Comparison of ENCODE assay signal across 8 mouse cellular contexts in genomic region chr11:95150269-95151049, GRCm38 (mm10). TPM values are rescaled to one million over a fixed set of nuclear protein-coding genes. Genes with fewer than 3 reads are reported as not detected.
DNase-seq lines count a peak whose midpoint lies in the region; ATAC-seq lines count a peak whose summit lies in the region.
"Had no signal": no experiment of that assay in that cellular context is flagged by ENCODE, and none has a peak within 500 bp of the region (broad histone marks: within the 10 kb centered on the region; RNA-seq: fewer than 3 reads in every experiment).

No protein-coding gene starts in this region.

- H3K36me3 ChIP-seq in hindbrain, embryonic 10.5 days: no peaks in the 10 kb centered on the region
- H3K36me3 ChIP-seq in hindbrain, embryonic 13.5 days: no peaks in the 10 kb centered on the region
- no peaks in the 10 kb centered on the region for H3K36me3 ChIP-seq in heart, embryonic 15.5 days
- no peaks in the 10 kb centered on the region for H3K36me3 ChIP-seq in neural tube, embryonic 11.5 days (ENCODE audit: control insufficient read depth, insufficient read depth, low read length)

- 0 out of 2 replicates have a peak overlapping the region, but pooled peaks have one; percentile 2 for H3K4me3 ChIP-seq in hindbrain, embryonic 10.5 days
- no peak overlapping the region for H3K4me3 ChIP-seq in hindbrain, embryonic 13.5 days
- peak overlapping the region; percentile 5 for H3K4me3 ChIP-seq in heart, embryonic 15.5 days
- no peak overlapping the region for H3K4me3 ChIP-seq in neural tube, embryonic 11.5 days (ENCODE audit: low read depth, low read length)

- DNase-seq in hindbrain, embryonic 10.5 days (ENCODE audit: low spot score): no peak
- DNase-seq in right cerebral cortex, postnatal 10 days (ENCODE audit: low spot score in 2 of 2): peak; percentile 42 to 51
- no peak for DNase-seq in right cerebral cortex, postnatal 14 days
- DNase-seq in neural tube, embryonic 11.5 days (ENCODE audit: low spot score): peak; percentile 32

- no peaks in the 10 kb centered on the region for H3K9me3 ChIP-seq in hindbrain, embryonic 10.5 days
- no peaks in the 10 kb centered on the region for H3K9me3 ChIP-seq in hindbrain, embryonic 13.5 days
- no peaks in the 10 kb centered on the region for H3K9me3 ChIP-seq in heart, embryonic 15.5 days (replicated peaks)
- H3K9me3 ChIP-seq in neural tube, embryonic 11.5 days (ENCODE audit: control insufficient read depth, low read length): no peaks in the 10 kb centered on the region

- 2% methylated on average over 33 of the region's 33 CpGs for WGBS in hindbrain, embryonic 10.5 days
- 2% methylated on average over 33 of the region's 33 CpGs for WGBS in hindbrain, embryonic 13.5 days
- 2% methylated on average over 33 of the region's 33 CpGs for whole genome bisulfite sequencing in heart, embryonic 15.5 days
- under 1% methylated on average over 33 of the region's 33 CpGs for WGBS in neural tube, embryonic 11.5 days

- H3K9ac ChIP-seq in hindbrain, embryonic 13.5 days: no peak overlapping the region
- H3K9ac ChIP-seq in heart, embryonic 15.5 days: no peak overlapping the region
- no peak overlapping the region for H3K9ac ChIP-seq in neural tube, embryonic 11.5 days (ENCODE audit: low read length)

- no peak overlapping the region for H3K4me2 ChIP-seq in hindbrain, embryonic 13.5 days
- peak overlapping the region; percentile 44 for H3K4me2 ChIP-seq in heart, embryonic 15.5 days
- H3K4me2 ChIP-seq in neural tube, embryonic 11.5 days (ENCODE audit: low read depth): no peak overlapping the region

- peaks cover 15% of the 10 kb centered on the region for H3K4me1 ChIP-seq in hindbrain, embryonic 10.5 days (replicated peaks)
- H3K4me1 ChIP-seq in hindbrain, embryonic 13.5 days (replicated peaks): peaks cover 13% of the 10 kb centered on the region
- H3K4me1 ChIP-seq in heart, embryonic 15.5 days (replicated peaks): peaks cover 20% of the 10 kb centered on the region
- peaks cover 6% of the 10 kb centered on the region; the same call in 1 of the 2 replicates for H3K4me1 ChIP-seq in neural tube, embryonic 11.5 days (ENCODE audit: control insufficient read depth, insufficient read depth, low read length)

- H3K27me3 ChIP-seq in hindbrain, embryonic 10.5 days (ENCODE audit: insufficient read depth, poor library complexity, severe bottlenecking): peaks cover 100% of the 10 kb centered on the region
- peaks cover 97% of the 10 kb centered on the region for H3K27me3 ChIP-seq in hindbrain, embryonic 13.5 days
- peaks cover 87% of the 10 kb centered on the region for H3K27me3 ChIP-seq in heart, embryonic 15.5 days
- H3K27me3 ChIP-seq in neural tube, embryonic 11.5 days (ENCODE audit: control insufficient read depth, insufficient read depth, low read length): peaks cover 76% of the 10 kb centered on the region

- ATAC-seq in hindbrain, embryonic 13.5 days (ENCODE audit: low FRiP score): no peak
- no peak for ATAC-seq in heart, embryonic 15.5 days (replicated peaks; ENCODE audit: insufficient number of reproducible peaks, insufficient read depth, low FRiP score, low read depth)
- ATAC-seq in neural tube, embryonic 11.5 days (ENCODE audit: insufficient read depth, low FRiP score, low TSS enrichment): no peak
- no peak for ATAC-seq in granulocyte monocyte progenitor cell, adult 5-6 weeks (replicated peaks; ENCODE audit: poor library complexity, severe bottlenecking)

- H3K27ac ChIP-seq in hindbrain, embryonic 10.5 days: no peak overlapping the region
- H3K27ac ChIP-seq in hindbrain, embryonic 13.5 days: no peak overlapping the region
- H3K27ac ChIP-seq in heart, embryonic 15.5 days: no peak overlapping the region
- no peak overlapping the region for H3K27ac ChIP-seq in neural tube, embryonic 11.5 days (ENCODE audit: low read depth, low read length)

RNA-seq across cellular contexts. Expression of gene Dlx4, which starts 4.4 kb away (rescaled TPM):
- 0.25 and 0.31 TPM in 2 replicates for polyA plus RNA-seq in hindbrain, embryonic 10.5 days (2016; fragmentation: Nextera tagmentation; extraction: Ambion mirVana)
- 0.17 TPM in 1 of 2 replicates, not detected in the other for polyA plus RNA-seq in hindbrain, embryonic 13.5 days (2015; fragmentation: Nextera tagmentation; extraction: Ambion mirVana)
- polyA plus RNA-seq in heart, embryonic 15.5 days (2015; fragmentation: Nextera tagmentation; extraction: Ambion mirVana): 0.08 and 0.10 TPM in 2 replicates
- polyA plus RNA-seq in neural tube, embryonic 11.5 days (2014; fragmentation: Nextera tagmentation; extraction: Ambion mirVana): 0.11 TPM in 1 of 2 replicates, not detected in the other
- total RNA-seq in granulocyte monocyte progenitor cell, adult 5-6 weeks (2014; fragmentation: Nextera tagmentation): not detected in 2 replicates
- not detected in 2 replicates for total RNA-seq in granulocyte monocyte progenitor cell, adult 5-6 weeks (2017)
- polyA plus RNA-seq: large intestine, adult 2 months had no signal

RNA-seq across cellular contexts. Expression of gene Dlx3, which starts 30.5 kb away (rescaled TPM):
- 3.2 and 6.5 TPM in 2 replicates for polyA plus RNA-seq in hindbrain, embryonic 10.5 days (2016; fragmentation: Nextera tagmentation; extraction: Ambion mirVana)
- polyA plus RNA-seq in hindbrain, embryonic 13.5 days (2015; fragmentation: Nextera tagmentation; extraction: Ambion mirVana): 0.44 and 0.49 TPM in 2 replicates
- polyA plus RNA-seq in heart, embryonic 15.5 days (2015; fragmentation: Nextera tagmentation; extraction: Ambion mirVana): 0.08 and 0.10 TPM in 2 replicates
- polyA plus RNA-seq in neural tube, embryonic 11.5 days (2014; fragmentation: Nextera tagmentation; extraction: Ambion mirVana): 1.8 and 2.2 TPM in 2 replicates
- total RNA-seq in granulocyte monocyte progenitor cell, adult 5-6 weeks (2014; fragmentation: Nextera tagmentation): not detected in 2 replicates
- not detected in 2 replicates for total RNA-seq in granulocyte monocyte progenitor cell, adult 5-6 weeks (2017)

Comparison
In these comparisons a context has a peak if more than half of its experiments do, and no peak if none do; other contexts are left out.
1. DNase-seq: peak in right cerebral cortex, postnatal 10 days (2 of 2) and neural tube, embryonic 11.5 days (single experiment); none in hindbrain, embryonic 10.5 days (single experiment) and right cerebral cortex, postnatal 14 days (single experiment).
2. H3K4me3 ChIP-seq: peak in hindbrain, embryonic 10.5 days (single experiment) and heart, embryonic 15.5 days (single experiment); none in hindbrain, embryonic 13.5 days (single experiment) and neural tube, embryonic 11.5 days (single experiment).